Comparison of ENCODE assay signal across 24 mouse cellular contexts in the genomic region with DNA sequence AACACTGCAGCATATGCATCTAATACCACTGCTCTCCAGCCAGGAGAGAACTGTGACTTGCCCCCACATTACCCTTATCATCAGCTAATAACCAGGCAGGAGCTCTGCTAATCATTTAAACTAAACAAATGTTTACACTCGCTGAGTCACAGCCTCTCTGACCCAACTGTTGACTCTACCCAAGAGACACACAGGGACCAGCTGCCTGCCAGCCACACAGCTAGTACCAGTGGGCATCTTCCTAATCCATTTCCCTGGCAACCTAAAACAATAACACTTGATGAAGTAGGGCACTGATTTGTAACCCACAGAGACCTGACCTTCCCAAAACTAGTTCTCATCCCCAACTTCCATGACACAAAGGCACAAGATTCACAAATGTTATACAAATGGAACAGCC.
DNase-seq lines count a peak whose midpoint lies in the region; ATAC-seq lines count a peak whose summit lies in the region.
"Had no signal": no experiment of that assay in that cellular context is flagged by ENCODE, and none has a peak within 500 bp of the region (broad histone marks: within the 10 kb centered on the region; RNA-seq: fewer than 3 reads in every experiment).

No protein-coding gene starts in this region.

- H3K4me1 ChIP-seq in liver, embryonic 11.5 days (replicated peaks; ENCODE audit: control insufficient read depth, insufficient read depth, low read length): 0 out of 2 replicates have a peak, but pooled peaks cover 5% of the 10 kb centered on the region
- no peaks in the 10 kb centered on the region for H3K4me1 ChIP-seq in neural tube, embryonic 14.5 days (ENCODE audit: control insufficient read depth, insufficient read depth, low read length)
- H3K4me1 ChIP-seq in neural tube, embryonic 15.5 days: no peaks in the 10 kb centered on the region
- H3K4me1 ChIP-seq in liver, embryonic 12.5 days: peaks cover 7% of the 10 kb centered on the region; the same call in 1 of the 2 replicates
- H3K4me1 ChIP-seq in stomach, embryonic 15.5 days: no peaks in the 10 kb centered on the region
- no peaks in the 10 kb centered on the region for H3K4me1 ChIP-seq in limb, embryonic 10.5 days
- H3K4me1 ChIP-seq: forebrain, embryonic 15.5 days; hindbrain, embryonic 10.5 days; limb, embryonic 12.5 days; liver, embryonic 15.5 days; neural tube, embryonic 12.5 days had no signal

- H3K9ac ChIP-seq in liver, embryonic 11.5 days (ENCODE audit: low read depth, low read length): no peak overlapping the region
- no peak overlapping the region for H3K9ac ChIP-seq in neural tube, embryonic 14.5 days (replicated peaks; ENCODE audit: low read depth, low read length)
- no peak overlapping the region for H3K9ac ChIP-seq in neural tube, embryonic 15.5 days (replicated peaks)
- H3K9ac ChIP-seq in liver, embryonic 12.5 days: no peak overlapping the region
- H3K9ac ChIP-seq in stomach, embryonic 15.5 days: no peak overlapping the region
- H3K9ac ChIP-seq: forebrain, embryonic 15.5 days; limb, embryonic 12.5 days; liver, embryonic 15.5 days; neural tube, embryonic 12.5 days had no signal

- no peaks in the 10 kb centered on the region for H3K36me3 ChIP-seq in liver, embryonic 11.5 days (ENCODE audit: control insufficient read depth, insufficient read depth, low read length)
- no peaks in the 10 kb centered on the region for H3K36me3 ChIP-seq in neural tube, embryonic 14.5 days (ENCODE audit: control insufficient read depth, insufficient read depth, low read length)
- no peaks in the 10 kb centered on the region for H3K36me3 ChIP-seq in neural tube, embryonic 15.5 days
- H3K36me3 ChIP-seq in liver, embryonic 12.5 days: no peaks in the 10 kb centered on the region
- H3K36me3 ChIP-seq in stomach, embryonic 15.5 days: no peaks in the 10 kb centered on the region
- no peaks in the 10 kb centered on the region for H3K36me3 ChIP-seq in limb, embryonic 10.5 days
- H3K36me3 ChIP-seq: embryonic facial prominence, embryonic 10.5 days; forebrain, embryonic 15.5 days; heart, embryonic 10.5 days; hindbrain, embryonic 10.5 days; limb, embryonic 12.5 days; liver, embryonic 15.5 days; neural tube, embryonic 12.5 days had no signal

- H3K4me3 ChIP-seq in liver, embryonic 11.5 days (ENCODE audit: low read depth, low read length): no peak overlapping the region
- H3K4me3 ChIP-seq in neural tube, embryonic 14.5 days (ENCODE audit: low read depth, low read length): no peak overlapping the region
- no peak overlapping the region for H3K4me3 ChIP-seq in neural tube, embryonic 15.5 days (replicated peaks)
- H3K4me3 ChIP-seq in liver, embryonic 12.5 days: no peak overlapping the region
- no peak overlapping the region for H3K4me3 ChIP-seq in stomach, embryonic 15.5 days (replicated peaks)
- no peak overlapping the region for H3K4me3 ChIP-seq in limb, embryonic 10.5 days
- H3K4me3 ChIP-seq: embryonic facial prominence, embryonic 10.5 days; forebrain, embryonic 15.5 days; heart, embryonic 10.5 days; hindbrain, embryonic 10.5 days; limb, embryonic 12.5 days; liver, embryonic 15.5 days; neural tube, embryonic 12.5 days had no signal

- no peak for DNase-seq in liver, embryonic 11.5 days (ENCODE audit: low spot score)
- no peak for DNase-seq in liver
- no peak for DNase-seq in adrenal gland, adult (ENCODE audit: inconsistent age in 2 of 2, low spot score in 1 of 2)
- DNase-seq in limb, embryonic 10.5 days (ENCODE audit: low spot score): no peak
- DNase-seq: adrenal gland, adult 2 months; cerebellum, adult 11-12 months; kidney, adult 9 months; kidney, postnatal 14 days; right cerebral cortex, postnatal 14 days; thymus, postnatal 25 days had no signal

- H3K27ac ChIP-seq in liver, embryonic 11.5 days (ENCODE audit: low read depth, low read length): no peak overlapping the region
- no peak overlapping the region for H3K27ac ChIP-seq in neural tube, embryonic 14.5 days (ENCODE audit: low read depth, low read length)
- H3K27ac ChIP-seq in neural tube, embryonic 15.5 days (replicated peaks): no peak overlapping the region
- H3K27ac ChIP-seq in liver, embryonic 12.5 days: no peak overlapping the region
- no peak overlapping the region for H3K27ac ChIP-seq in stomach, embryonic 15.5 days
- H3K27ac ChIP-seq in limb, embryonic 10.5 days: no peak overlapping the region
- H3K27ac ChIP-seq: embryonic facial prominence, embryonic 10.5 days; forebrain, embryonic 15.5 days; heart, embryonic 10.5 days; hindbrain, embryonic 10.5 days; limb, embryonic 12.5 days; liver, embryonic 15.5 days; neural tube, embryonic 12.5 days had no signal

- 0 out of 2 replicates have a peak, but pooled peaks have one; percentile 47 for ATAC-seq in liver, embryonic 11.5 days (replicated peaks; ENCODE audit: low FRiP score)
- ATAC-seq in neural tube, embryonic 14.5 days (ENCODE audit: low read depth): peak; percentile 28; the same call in 1 of the 2 replicates
- no peak for ATAC-seq in neural tube, embryonic 15.5 days (ENCODE audit: low FRiP score)
- peak; percentile 35; the same call in 1 of the 2 replicates for ATAC-seq in liver, embryonic 12.5 days
- ATAC-seq in stomach, embryonic 15.5 days (ENCODE audit: insufficient read depth, low FRiP score, low read depth): peak; percentile 80
- ATAC-seq: CD4-positive, CD25-positive, alpha-beta regulatory T cell, adult 4 months; forebrain, embryonic 15.5 days; inflammation-experienced regulatory T-cells, adult 6 months; lung, postnatal 0 days had no signal

- 36% methylated on average over 1 of the region's 1 CpGs for WGBS in liver, embryonic 11.5 days
- WGBS in neural tube, embryonic 14.5 days: 48% methylated on average over 1 of the region's 1 CpGs
- 50% methylated on average over 1 of the region's 1 CpGs for whole genome bisulfite sequencing in neural tube, embryonic 15.5 days
- WGBS in liver, embryonic 12.5 days (ENCODE audit: insufficient replicate concordance): 47% methylated on average over 1 of the region's 1 CpGs
- WGBS in stomach, embryonic 15.5 days: 33% methylated on average over 1 of the region's 1 CpGs
- 73% methylated on average over 1 of the region's 1 CpGs for WGBS in limb, embryonic 10.5 days

- H3K27me3 ChIP-seq in liver, embryonic 11.5 days (replicated peaks; ENCODE audit: control insufficient read depth, insufficient read depth, low read length): no peaks in the 10 kb centered on the region
- H3K27me3 ChIP-seq in neural tube, embryonic 14.5 days (ENCODE audit: control insufficient read depth, insufficient read depth, low read length): no peaks in the 10 kb centered on the region
- H3K27me3 ChIP-seq in neural tube, embryonic 15.5 days (replicated peaks): no peaks in the 10 kb centered on the region
- no peaks in the 10 kb centered on the region for H3K27me3 ChIP-seq in liver, embryonic 12.5 days (replicated peaks)
- H3K27me3 ChIP-seq in stomach, embryonic 15.5 days (replicated peaks): no peaks in the 10 kb centered on the region
- no peaks in the 10 kb centered on the region for H3K27me3 ChIP-seq in limb, embryonic 10.5 days (ENCODE audit: low read depth, poor library complexity, severe bottlenecking)
- H3K27me3 ChIP-seq: forebrain, embryonic 15.5 days; limb, embryonic 12.5 days; liver, embryonic 15.5 days; neural tube, embryonic 12.5 days had no signal

- H3K9me3 ChIP-seq in liver, embryonic 11.5 days (ENCODE audit: control insufficient read depth, low read length): no peaks in the 10 kb centered on the region
- no peaks in the 10 kb centered on the region for H3K9me3 ChIP-seq in neural tube, embryonic 14.5 days (ENCODE audit: control insufficient read depth, low read length)
- H3K9me3 ChIP-seq in neural tube, embryonic 15.5 days (replicated peaks): no peaks in the 10 kb centered on the region
- no peaks in the 10 kb centered on the region for H3K9me3 ChIP-seq in liver, embryonic 12.5 days (replicated peaks)
- H3K9me3 ChIP-seq in stomach, embryonic 15.5 days: no peaks in the 10 kb centered on the region
- H3K9me3 ChIP-seq in limb, embryonic 10.5 days (replicated peaks): no peaks in the 10 kb centered on the region
- H3K9me3 ChIP-seq: embryonic facial prominence, embryonic 10.5 days; forebrain, embryonic 15.5 days; heart, embryonic 10.5 days; hindbrain, embryonic 10.5 days; limb, embryonic 12.5 days; liver, embryonic 15.5 days; neural tube, embryonic 12.5 days had no signal

- no peak overlapping the region for H3K4me2 ChIP-seq in liver, embryonic 11.5 days
- H3K4me2 ChIP-seq in neural tube, embryonic 14.5 days (ENCODE audit: low read depth, low read length): no peak overlapping the region
- no peak overlapping the region for H3K4me2 ChIP-seq in neural tube, embryonic 15.5 days
- no peak overlapping the region for H3K4me2 ChIP-seq in liver, embryonic 12.5 days
- no peak overlapping the region for H3K4me2 ChIP-seq in stomach, embryonic 15.5 days
- H3K4me2 ChIP-seq: forebrain, embryonic 15.5 days; limb, embryonic 12.5 days; liver, embryonic 15.5 days; neural tube, embryonic 12.5 days had no signal
